Mouse (Mus musculus): ENCODE data around the gene Itgav. TPM values are rescaled to one million over a fixed set of nuclear protein-coding genes. Genes with fewer than 3 reads are reported as not detected.

Gene Itgav
- polyA plus RNA-seq, 1 experiment from 2014 or later: 66.8 TPM

GRCm38 (mm10) chr2:83791330-83792073 lies 67.3 kb downstream of the Itgav start:
- 88% methylated on average over 20 of the region's 20 CpGs for WGBS
- Histone ChIP-seq H3K4me3 (ENCODE audit: low read depth, low read length) (no peak overlapping the region), H3K36me3 (ENCODE audit: insufficient read depth) (peaks cover 63% of the 10 kb centered on the region), H3K4me1 (ENCODE audit: insufficient read depth) (no peaks in the 10 kb centered on the region), H3K9ac (no peak overlapping the region), H3K9me3 (ENCODE audit: low read depth, low read length) (no peaks in the 10 kb centered on the region), H3K4me2 (no peak overlapping the region), H3K27me3 (ENCODE audit: insufficient read depth, low read length) (no peaks in the 10 kb centered on the region), H3K27ac (ENCODE audit: low read depth) (no peak overlapping the region)
- no peak for TF ChIP-seq CTCF (IDR thresholded peaks at IDR 0.05; ENCODE audit: low read depth)
- ATAC-seq (ENCODE audit: insufficient read depth) (no peak), DNase-seq (no peak)

GRCm38 (mm10) chr2:83792102-83792501 lies 67.9 kb downstream of the Itgav start:
- Histone ChIP-seq H3K4me1 (ENCODE audit: insufficient read depth) (no peaks in the 10 kb centered on the region), H3K4me2 (no peak overlapping the region), H3K36me3 (ENCODE audit: insufficient read depth) (peaks cover 69% of the 10 kb centered on the region), H3K9me3 (ENCODE audit: low read depth, low read length) (no peaks in the 10 kb centered on the region), H3K4me3 (ENCODE audit: low read depth, low read length) (no peak overlapping the region), H3K9ac (no peak overlapping the region), H3K27me3 (ENCODE audit: insufficient read depth, low read length) (no peaks in the 10 kb centered on the region), H3K27ac (ENCODE audit: low read depth) (no peak overlapping the region)
- TF ChIP-seq CTCF (IDR thresholded peaks at IDR 0.05; ENCODE audit: low read depth): no peak
- no peak for DNase-seq
- WGBS: 85% methylated on average over 4 of the region's 4 CpGs
- no peak for ATAC-seq (ENCODE audit: insufficient read depth)

- ATAC-seq (ENCODE audit: insufficient read depth): no peak
- DNase-seq: no peak
- Histone ChIP-seq H3K9me3 (ENCODE audit: low read depth, low read length) (no peaks in the 10 kb centered on the region), H3K4me2 (no peak overlapping the region), H3K27ac (ENCODE audit: low read depth) (no peak overlapping the region), H3K4me3 (ENCODE audit: low read depth, low read length) (no peak overlapping the region), H3K9ac (no peak overlapping the region), H3K27me3 (ENCODE audit: insufficient read depth, low read length) (no peaks in the 10 kb centered on the region), H3K4me1 (ENCODE audit: insufficient read depth) (no peaks in the 10 kb centered on the region), H3K36me3 (ENCODE audit: insufficient read depth) (peaks cover 79% of the 10 kb centered on the region)
- TF ChIP-seq CTCF (IDR thresholded peaks at IDR 0.05; ENCODE audit: low read depth): no peak
- 79% methylated on average over 4 of the region's 4 CpGs for WGBS
These were observed 71.6 kb downstream of the Itgav start for GRCm38 (mm10) chr2:83795766-83796165.

- no peaks in the 10 kb centered on the region for H3K27me3 ChIP-seq (ENCODE audit: insufficient read depth, low read length)
- no peak overlapping the region for H3K4me2 ChIP-seq
- DNase-seq: no peak
- H3K9me3 ChIP-seq (ENCODE audit: low read depth, low read length): no peaks in the 10 kb centered on the region
- WGBS: 62% methylated on average over 9 of the region's 9 CpGs
- TF ChIP-seq CTCF (IDR thresholded peaks at IDR 0.05; ENCODE audit: low read depth): no peak
- H3K4me1 ChIP-seq (ENCODE audit: insufficient read depth): no peaks in the 10 kb centered on the region
- no peak overlapping the region for H3K27ac ChIP-seq (ENCODE audit: low read depth)
- ATAC-seq (ENCODE audit: insufficient read depth): no peak
- H3K9ac ChIP-seq: no peak overlapping the region
- peaks cover 84% of the 10 kb centered on the region for H3K36me3 ChIP-seq (ENCODE audit: insufficient read depth)
- no peak overlapping the region for H3K4me3 ChIP-seq (ENCODE audit: low read depth, low read length)
These were observed 73.8 kb downstream of the Itgav start for GRCm38 (mm10) chr2:83797902-83798497.

GRCm38 (mm10) chr2:83812483-83813272 lies 88.5 kb downstream of the Itgav start, which contains the start of gene Fam171b:
Gene Fam171b (plus strand): TSS chr2:83812636.
- DNase-seq (peak; percentile 81), ATAC-seq (ENCODE audit: insufficient read depth) (peak; percentile 94)
- H3K9ac ChIP-seq: peak within 1 kb of the TSS; percentile 65
- H3K4me3 ChIP-seq (ENCODE audit: low read depth, low read length): peak within 1 kb of the TSS; percentile 62
- peaks cover 17% of the 10 kb centered on the region for H3K27me3 ChIP-seq (ENCODE audit: insufficient read depth, low read length)
- 0 out of 2 replicates have a peak, but pooled peaks have one; percentile 7 for TF ChIP-seq CTCF (IDR thresholded peaks at IDR 0.05; ENCODE audit: low read depth)
- no peaks in the 10 kb centered on the region for H3K36me3 ChIP-seq (ENCODE audit: insufficient read depth)
- under 1% methylated on average over 62 of the region's 63 CpGs for WGBS
- H3K4me2 ChIP-seq: peak within 1 kb of the TSS; percentile 94
- no peaks in the 10 kb centered on the region for H3K4me1 ChIP-seq (ENCODE audit: insufficient read depth)
- H3K27ac ChIP-seq (ENCODE audit: low read depth): no peak within 1 kb of the TSS
- no peaks in the 10 kb centered on the region for H3K9me3 ChIP-seq (ENCODE audit: low read depth, low read length)

GRCm38 (mm10) chr2:83813273-83813892 lies 89.2 kb downstream of the Itgav start:
- 14% methylated on average over 10 of the region's 10 CpGs for WGBS
- Histone ChIP-seq H3K27me3 (ENCODE audit: insufficient read depth, low read length) (peaks cover 17% of the 10 kb centered on the region), H3K4me2 (peak overlapping the region; percentile 94), H3K4me3 (ENCODE audit: low read depth, low read length) (peak overlapping the region; percentile 62), H3K4me1 (ENCODE audit: insufficient read depth) (no peaks in the 10 kb centered on the region), H3K9ac (no peak overlapping the region; the same call in 1 of the 2 replicates), H3K9me3 (ENCODE audit: low read depth, low read length) (no peaks in the 10 kb centered on the region), H3K27ac (ENCODE audit: low read depth) (no peak overlapping the region), H3K36me3 (ENCODE audit: insufficient read depth) (no peaks in the 10 kb centered on the region)
- no peak for TF ChIP-seq CTCF (IDR thresholded peaks at IDR 0.05; ENCODE audit: low read depth)
- DNase-seq (no peak), ATAC-seq (ENCODE audit: insufficient read depth) (no peak)

Data from lung, embryonic 14.5 days (tissue).